Mouse (Mus musculus) WW6 (cell line): ENCODE measurements around the gene 2310009B15Rik.

Source experiments
- DNase-seq: peaks from one replicate; pipeline ENCODE4 v3.0.0-alpha.2; 2013; ENCODE audit warnings: low read depth, low spot score

The 2310009B15Rik gene

DNA sequence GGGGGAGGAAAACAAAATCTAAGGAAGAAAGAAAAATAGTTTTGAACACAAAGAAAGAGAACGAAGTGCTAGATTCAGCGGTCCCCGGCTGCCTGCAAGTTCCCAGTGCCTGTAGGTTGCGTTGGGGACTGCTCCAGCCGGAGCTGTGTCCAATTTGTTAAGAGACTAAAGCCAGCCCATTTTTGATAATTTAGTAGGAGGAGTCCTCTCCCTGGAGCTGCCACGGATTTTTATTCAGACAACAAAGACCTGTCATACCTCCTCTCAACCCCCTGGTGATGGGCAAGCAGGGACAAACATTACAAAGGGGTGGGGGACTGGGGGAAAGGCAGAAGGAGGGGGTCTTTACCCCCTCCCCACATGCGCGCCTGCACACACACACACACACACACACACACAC lies 14.3 kb downstream of the 2310009B15Rik start:
- no peak for DNase-seq

DNA sequence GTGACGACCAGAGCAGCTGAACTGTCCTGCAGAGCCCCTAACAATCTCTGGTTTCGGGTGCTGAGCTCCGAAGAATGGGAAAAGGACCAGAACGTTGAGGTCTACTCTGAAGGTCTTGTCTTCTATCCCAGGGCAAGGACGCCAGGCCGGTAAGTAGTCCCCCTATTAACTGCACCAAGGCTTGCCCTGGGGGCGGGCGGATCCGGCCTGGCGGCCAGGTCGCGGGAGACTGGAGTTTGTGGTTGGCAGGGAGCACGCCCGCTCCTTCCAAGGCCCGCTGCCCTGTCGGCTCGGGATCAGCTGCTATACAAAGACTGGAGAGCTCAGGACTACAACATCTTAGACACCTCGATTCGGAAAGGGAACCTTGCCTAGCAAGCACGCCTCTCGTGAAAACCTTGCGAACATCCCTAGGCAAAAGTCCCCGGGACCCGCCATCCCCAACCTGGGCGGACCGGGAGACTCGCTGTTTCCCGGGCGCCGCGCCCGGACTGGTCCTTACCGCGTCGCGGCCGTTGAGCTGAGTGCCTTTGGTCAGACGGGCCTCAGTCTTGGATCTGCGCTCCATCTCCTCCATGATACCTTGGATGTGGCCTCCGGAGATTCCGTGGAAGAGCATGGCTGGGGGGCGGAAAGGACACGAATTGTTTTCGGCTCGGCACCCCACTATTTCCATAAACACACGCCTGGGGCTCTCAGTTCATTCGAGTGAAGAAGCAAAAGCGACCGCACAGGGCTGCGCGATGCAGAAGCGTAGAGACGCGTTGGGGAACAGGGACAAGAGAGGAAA lies 15.2 kb downstream of the 2310009B15Rik start:
- no peak for DNase-seq

DNA sequence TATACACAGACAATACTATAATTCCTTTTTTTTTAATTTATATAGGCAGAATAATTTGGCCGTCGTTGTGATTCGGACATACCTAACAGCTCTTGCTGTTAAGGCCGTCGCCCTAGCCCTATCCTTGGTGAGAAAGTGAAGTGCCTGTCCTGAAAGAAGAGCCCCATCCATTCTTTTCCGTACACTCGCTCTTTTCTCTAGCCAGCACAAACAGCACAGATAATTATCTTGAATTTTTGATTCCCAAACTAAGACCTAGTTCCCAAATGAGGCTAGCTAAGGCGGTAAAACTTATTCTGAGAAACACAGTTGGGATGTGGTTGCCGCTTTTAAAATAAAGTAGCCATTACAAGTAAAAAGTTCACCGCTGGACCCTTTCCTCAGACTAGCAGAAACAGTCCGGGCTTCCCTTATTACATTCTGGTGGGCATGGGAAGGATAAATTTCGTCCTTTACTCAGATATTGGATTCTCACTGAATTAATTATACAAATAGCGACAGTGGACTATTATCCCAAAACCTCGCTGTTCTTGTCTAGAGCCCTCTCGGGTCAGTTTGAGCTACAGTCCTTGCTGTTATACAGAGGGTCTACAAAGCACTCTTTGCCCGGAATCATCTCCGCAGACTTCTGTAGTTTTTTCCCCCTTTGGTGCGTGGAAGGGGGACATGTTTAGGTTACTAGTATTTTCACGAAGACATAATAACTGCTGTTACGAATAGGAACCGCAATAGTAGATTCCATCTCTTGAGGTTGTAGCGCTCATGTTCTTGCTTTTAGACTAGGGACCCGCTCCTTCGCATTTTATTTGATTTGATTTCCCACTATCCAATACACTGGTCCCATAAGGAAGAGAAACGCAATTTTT lies 16.0 kb downstream of the 2310009B15Rik start:
- no peak for DNase-seq

DNA sequence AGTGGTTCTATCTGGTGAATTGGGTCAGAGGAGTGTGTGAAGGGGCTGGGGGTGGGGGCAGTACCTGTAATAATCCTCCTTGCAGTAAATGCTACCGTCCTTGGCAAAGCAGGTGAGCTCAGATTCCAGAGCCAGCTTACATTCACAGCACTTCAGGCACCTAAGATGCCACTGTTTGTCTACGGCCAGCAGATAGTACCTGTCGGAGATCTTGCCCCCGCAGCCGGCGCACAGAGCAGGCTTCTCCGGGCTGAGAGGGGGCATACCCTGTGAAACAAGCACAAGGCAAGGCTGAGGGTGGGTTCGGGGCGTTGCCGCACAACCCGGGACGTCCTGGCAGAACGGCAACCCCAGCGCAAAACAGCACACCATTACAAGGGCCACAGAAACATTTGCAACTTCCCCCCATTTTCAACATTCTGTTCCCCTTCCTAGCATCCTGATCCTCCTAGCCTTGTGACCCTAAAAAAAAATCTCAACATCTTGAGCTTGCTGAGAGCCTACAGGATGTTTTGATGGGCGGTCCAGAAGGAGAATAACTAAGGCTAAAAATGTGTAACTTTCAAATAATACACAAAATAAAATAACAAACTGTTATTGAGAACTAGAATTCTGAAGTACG lies 16.7 kb downstream of the 2310009B15Rik start:
- no peak for DNase-seq

DNA sequence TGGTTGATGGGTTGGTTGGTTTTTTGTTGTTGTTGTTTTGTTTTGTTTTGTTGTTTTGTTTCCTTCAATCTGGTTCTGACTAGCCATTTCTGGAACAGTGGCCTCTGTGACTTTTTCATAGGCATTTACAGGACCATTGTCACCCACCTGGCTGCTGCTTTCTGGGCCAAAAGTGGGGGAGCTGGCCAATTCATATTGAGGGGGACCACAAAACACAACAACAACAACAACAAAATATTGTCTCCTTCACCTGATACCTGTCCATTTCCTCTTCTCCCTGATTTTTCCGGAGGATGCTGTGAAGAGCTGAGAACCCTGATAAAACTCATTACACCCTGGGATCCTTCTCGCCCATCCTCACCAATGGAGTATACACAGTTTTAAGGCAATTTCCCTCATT lies 17.4 kb downstream of the 2310009B15Rik start:
- DNase-seq, result no peak

DNA sequence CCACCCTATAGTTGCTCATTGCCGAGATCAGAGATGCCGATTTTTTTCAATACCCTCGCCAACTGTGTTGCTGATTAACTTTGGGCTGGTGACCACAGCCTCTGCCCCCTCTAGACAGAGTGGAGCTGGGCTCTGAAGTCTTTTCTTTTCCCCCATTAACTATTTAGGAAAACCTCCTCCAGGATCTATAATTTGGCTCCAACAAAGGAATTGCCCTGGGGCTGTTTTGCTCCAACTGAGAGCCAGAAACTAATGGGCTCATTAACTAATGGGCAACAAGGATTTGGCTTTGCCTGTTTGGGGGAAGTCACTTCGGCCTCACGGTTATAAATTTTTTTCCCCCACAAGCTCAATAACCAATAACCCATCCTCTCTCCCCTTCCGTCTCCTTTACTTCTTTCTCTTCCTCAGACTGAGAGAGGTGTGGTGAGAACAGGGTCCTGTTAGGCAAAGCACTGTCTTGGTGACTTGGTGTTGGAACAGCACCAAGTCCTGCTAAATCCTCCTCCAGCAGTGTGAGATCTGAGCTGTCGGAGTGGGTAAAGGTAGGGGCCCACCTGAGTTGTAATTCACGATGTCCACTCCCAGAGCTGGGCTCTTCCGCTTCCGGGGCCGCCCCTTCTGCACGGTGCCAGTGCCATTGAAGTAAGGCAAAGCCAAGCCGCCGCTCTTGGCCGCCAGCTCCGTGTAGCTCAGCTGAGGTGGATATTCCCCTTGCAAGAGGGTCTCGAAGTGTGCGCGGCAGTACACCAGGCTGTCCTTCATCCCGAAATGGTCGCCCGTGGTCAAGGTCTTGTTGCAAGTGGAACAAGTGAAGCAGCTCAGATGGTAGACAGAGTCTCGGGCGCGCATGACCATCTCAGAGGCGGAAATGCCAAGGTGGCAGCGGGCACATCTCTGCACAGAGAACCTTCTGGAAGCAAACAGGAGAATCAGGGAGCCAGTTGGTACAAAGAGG lies 18.6 kb downstream of the 2310009B15Rik start:
- DNase-seq, result no peak

DNA sequence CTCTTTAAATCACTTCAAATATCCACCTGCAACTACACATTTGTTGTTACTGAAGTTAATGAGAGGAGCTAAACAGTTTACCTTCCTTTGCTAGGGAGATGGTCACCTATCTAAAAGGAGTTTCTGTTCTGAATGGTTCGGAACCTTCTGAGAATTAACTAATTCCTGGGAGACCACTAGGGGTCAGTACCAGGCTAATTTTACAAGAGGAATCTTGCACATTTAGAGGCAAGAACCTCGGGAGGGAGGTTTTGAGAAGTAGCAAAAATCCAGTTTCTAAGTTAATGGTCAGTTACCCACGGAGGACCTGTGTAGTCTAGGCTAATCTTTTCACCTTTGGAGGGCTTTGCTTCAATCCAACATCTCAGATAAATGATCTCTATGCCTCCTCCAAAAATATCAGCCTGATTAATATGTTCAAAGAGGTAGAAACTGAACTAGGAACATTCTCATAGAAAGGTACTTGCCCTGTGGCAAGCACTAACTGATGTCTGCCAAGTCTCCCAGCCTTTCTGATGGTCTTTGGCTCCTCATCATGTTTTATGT lies 21.2 kb downstream of the 2310009B15Rik start:
- DNase-seq, result no peak

DNA sequence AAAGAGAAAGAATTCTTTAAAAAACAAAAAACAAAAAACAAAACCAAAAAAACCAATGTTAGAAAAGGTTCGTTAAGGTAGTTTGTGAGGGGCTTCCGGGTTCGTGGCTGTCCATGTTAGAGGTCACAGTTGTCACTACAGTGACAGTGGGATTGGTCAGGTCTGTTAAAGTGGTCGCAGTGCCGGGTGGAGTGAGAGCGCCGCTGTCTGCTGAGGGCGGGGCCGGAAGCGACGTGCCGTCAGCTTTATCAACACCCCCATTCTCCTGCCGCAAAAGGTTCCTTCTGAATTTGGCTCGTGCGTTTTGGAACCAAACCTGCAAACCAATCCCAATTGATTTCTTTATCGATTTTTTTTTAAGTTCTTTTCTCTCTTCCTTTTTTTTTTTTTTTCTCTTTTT lies 25.3 kb downstream of the 2310009B15Rik start:
- no peak for DNase-seq

DNA sequence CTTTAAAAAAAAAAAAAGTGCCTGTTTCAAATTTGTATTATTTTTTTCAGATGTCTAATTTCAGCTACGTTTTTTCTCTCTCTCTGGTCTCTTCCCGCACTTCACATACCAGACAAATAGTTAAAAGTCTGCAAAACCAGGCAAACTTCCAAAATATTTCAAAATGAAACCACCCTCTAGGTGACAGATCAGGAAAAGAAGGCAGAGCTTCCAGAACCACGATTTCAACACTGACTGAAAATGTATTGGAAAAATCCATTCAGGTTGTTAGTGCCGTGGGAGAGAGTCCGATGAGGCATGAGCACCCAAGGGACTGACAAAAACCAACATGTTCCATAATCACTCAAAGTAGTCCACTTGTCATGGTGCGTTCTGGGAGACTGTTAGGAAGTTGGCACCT lies 29.8 kb downstream of the 2310009B15Rik start:
- no peak for DNase-seq

DNA sequence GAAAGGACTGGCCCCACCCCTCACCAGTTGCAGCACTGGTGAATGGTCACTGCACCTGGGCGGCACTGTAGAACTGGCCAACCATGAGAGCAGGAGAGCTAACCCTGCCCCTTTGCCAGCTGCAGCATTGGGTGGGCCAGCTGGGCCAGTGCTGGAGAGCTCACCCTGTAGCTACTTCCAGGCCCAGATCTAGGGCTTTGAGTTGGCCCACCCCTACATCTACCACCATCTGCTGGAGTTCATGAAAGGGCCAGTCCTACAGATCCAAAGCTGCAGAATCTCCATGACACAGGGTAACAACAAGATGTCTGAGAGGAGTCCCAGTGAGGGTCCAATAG lies 33.7 kb downstream of the 2310009B15Rik start:
- DNase-seq, result no peak

DNA sequence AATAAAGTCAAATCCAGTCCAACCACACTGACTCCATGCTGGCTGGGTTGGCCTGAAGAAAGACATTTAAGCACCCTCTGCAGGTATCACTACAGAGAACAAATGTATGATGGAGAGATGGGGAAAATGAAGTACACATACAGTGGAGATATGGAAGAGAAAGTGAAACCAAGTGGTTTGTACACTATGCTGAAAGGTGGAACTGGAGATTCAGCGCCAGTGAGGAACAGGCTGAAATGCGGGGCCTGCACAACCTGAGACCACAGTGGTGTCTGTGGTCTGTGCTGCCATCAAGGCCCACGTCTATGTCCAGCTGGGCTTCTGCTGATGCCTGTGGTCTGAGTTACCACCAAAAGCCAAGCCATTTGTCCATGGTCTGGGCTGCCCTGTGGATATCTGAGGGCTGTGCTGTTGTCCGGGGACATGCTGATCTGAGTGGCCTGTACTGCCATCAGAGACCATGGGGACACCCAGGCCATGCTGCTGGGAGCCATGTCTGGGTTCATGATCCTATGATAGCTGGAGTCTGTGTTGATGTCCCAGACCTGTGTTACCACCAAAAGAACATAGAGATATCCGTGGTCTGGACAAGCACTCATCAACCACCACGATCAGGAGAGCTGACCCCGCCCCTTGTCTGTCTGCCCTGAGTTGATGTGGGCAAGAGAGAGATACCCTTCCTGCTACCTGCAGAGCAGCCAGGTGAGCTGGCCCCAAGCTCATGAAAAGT lies 34.2 kb downstream of the 2310009B15Rik start:
- DNase-seq, result no peak
